Mouse (Mus musculus) lung, embryonic 14.5 days (tissue): ENCODE data around the gene Sgip1. TPM values are rescaled to one million over a fixed set of nuclear protein-coding genes. Genes with fewer than 3 reads are reported as not detected.

Source experiments
- ATAC-seq: fragments of 200-750 bp; cut with Nextera tagmentation; 2 replicates; pipeline ENCODE4 v1.8.0; 2017; ENCODE audit warnings: mild to moderate bottlenecking, moderate TSS enrichment, moderate library complexity; ENCODE audit not compliant: insufficient read depth
- DNase-seq: peaks from one replicate; pipeline ENCODE4 v3.0.0-alpha.2; 2015
- H3K27ac ChIP-seq: fragments of 300-500 bp; sonication (generic); 2 replicates; pipeline ENCODE4 v1.5.1; 2014; ENCODE audit warnings: low read depth, mild to moderate bottlenecking, moderate library complexity
- H3K27me3 ChIP-seq: fragments of 300-500 bp; sonication (generic); 2 replicates; pipeline ENCODE4 v1.6.1; 2014; ENCODE audit warnings: low read length, control low read depth; ENCODE audit not compliant: insufficient read depth
- H3K36me3 ChIP-seq: fragments of 300-500 bp; sonication (generic); 2 replicates; pipeline ENCODE4 v1.6.1; 2014; ENCODE audit warnings: control low read depth; ENCODE audit not compliant: insufficient read depth
- H3K4me1 ChIP-seq: fragments of 300-500 bp; sonication (generic); 2 replicates; pipeline ENCODE4 v1.6.1; 2014; ENCODE audit warnings: antibody characterized with exemption, control low read depth; ENCODE audit not compliant: insufficient read depth
- H3K4me2 ChIP-seq: fragments of 300-500 bp; sonication (generic); 2 replicates; pipeline ENCODE4 v1.6.1; 2014; ENCODE audit warnings: mild to moderate bottlenecking
- H3K4me3 ChIP-seq: fragments of 300-500 bp; sonication (generic); 2 replicates; pipeline ENCODE4 v1.5.1; 2014; ENCODE audit warnings: low read depth, low read length
- H3K9ac ChIP-seq: fragments of 300-500 bp; sonication (generic); 2 replicates; pipeline ENCODE4 v1.6.1; 2014
- H3K9me3 ChIP-seq: fragments of 300-500 bp; sonication (generic); 2 replicates; pipeline ENCODE4 v1.6.1; 2016; ENCODE audit warnings: low read depth, low read length, control low read depth
- CTCF ChIP-seq: IDR thresholded peaks from 2 replicates; pipeline ENCODE4 v1.5.1; 2016; ENCODE audit warnings: antibody characterized with exemption, low read depth
- WGBS: fragments of 180-500 bp; shearing (Covaris S2); extraction: QIAGEN DNeasy Blood & Tissue Kit; methylation state at CpG from one replicate; pipeline ENCODE4 v1.1.7; 2014; 5-methylcytosine and 5-hydroxymethylcytosine counted together
- polyA plus RNA-seq: library from polyadenylated mRNA; unstranded; fragments of >200 nt; fragmentation: Nextera tagmentation; extraction: Ambion mirVana; gene quantifications from 2 replicates; pipeline ENCODE4 v1.2.1, GENCODE M21; 2014

The Sgip1 gene
- 6.3 and 6.9 TPM in 2 replicates for polyA plus RNA-seq

GRCm38 (mm10) chr4:102741287-102741686, at the start of gene Sgip1:
TSS of gene Sgip1 (plus strand) at chr4:102741297.
- Histone ChIP-seq H3K4me3 (no peak within 1 kb of the TSS), H3K4me2 (no peak within 1 kb of the TSS), H3K9ac (no peak within 1 kb of the TSS), H3K4me1 (no peaks in the 10 kb centered on the region), H3K27me3 (no peaks in the 10 kb centered on the region), H3K27ac (no peak within 1 kb of the TSS), H3K9me3 (no peaks in the 10 kb centered on the region), H3K36me3 (no peaks in the 10 kb centered on the region)
- no peak for TF ChIP-seq CTCF
- ATAC-seq (no peak), DNase-seq (no peak)
- WGBS: 59% methylated on average over 8 of the region's 8 CpGs

- H3K9ac ChIP-seq: no peak overlapping the region
- H3K4me3 ChIP-seq: no peak overlapping the region
- peak; percentile 14 for DNase-seq
- ATAC-seq: no peak
- no peak for TF ChIP-seq CTCF
- no peak overlapping the region for H3K4me2 ChIP-seq
- H3K36me3 ChIP-seq: no peaks in the 10 kb centered on the region
- H3K27ac ChIP-seq: no peak overlapping the region
- H3K9me3 ChIP-seq: no peaks in the 10 kb centered on the region
- H3K4me1 ChIP-seq: no peaks in the 10 kb centered on the region
- WGBS: 47% methylated on average over 4 of the region's 4 CpGs
- H3K27me3 ChIP-seq: no peaks in the 10 kb centered on the region
These were observed 49.7 kb upstream of the Sgip1 start for GRCm38 (mm10) chr4:102691402-102691801.

GRCm38 (mm10) chr4:102697966-102698365, 43.1 kb upstream of the Sgip1 start:
- no peak for TF ChIP-seq CTCF
- no peaks in the 10 kb centered on the region for H3K27me3 ChIP-seq
- H3K4me1 ChIP-seq: no peaks in the 10 kb centered on the region
- DNase-seq (no peak), ATAC-seq (no peak)
- H3K27ac ChIP-seq: no peak overlapping the region
- H3K36me3 ChIP-seq: no peaks in the 10 kb centered on the region
- no peak overlapping the region for H3K9ac ChIP-seq
- H3K9me3 ChIP-seq: no peaks in the 10 kb centered on the region
- H3K4me2 ChIP-seq: no peak overlapping the region
- H3K4me3 ChIP-seq: no peak overlapping the region
- WGBS: 92% methylated on average over 7 of the region's 7 CpGs

DNA sequence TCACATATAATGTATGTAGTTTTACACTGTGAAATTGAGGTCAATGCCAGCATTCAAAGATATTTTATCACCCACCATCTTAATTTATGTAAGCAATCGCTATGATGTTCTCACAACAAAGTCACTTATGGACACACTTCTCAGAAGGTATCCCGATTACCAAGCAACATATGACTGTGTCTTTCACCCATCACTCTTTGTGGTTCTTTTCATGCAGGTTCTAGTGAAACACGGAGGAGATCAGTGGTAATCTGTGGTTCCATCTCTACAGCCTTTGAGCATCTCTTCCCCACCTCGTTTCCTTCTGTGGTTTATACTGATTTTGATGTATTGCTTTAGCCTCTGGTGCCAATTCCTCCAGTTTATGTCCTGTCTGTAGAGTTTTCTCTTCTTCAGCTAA, 29.4 kb upstream of the Sgip1 start:
- DNase-seq (no peak), ATAC-seq (no peak)
- no peak overlapping the region for H3K9ac ChIP-seq
- no peaks in the 10 kb centered on the region for H3K27me3 ChIP-seq
- H3K4me1 ChIP-seq: no peaks in the 10 kb centered on the region
- no peak for TF ChIP-seq CTCF
- H3K27ac ChIP-seq: no peak overlapping the region
- no peaks in the 10 kb centered on the region for H3K36me3 ChIP-seq
- WGBS: 60% methylated on average over 4 of the region's 4 CpGs
- H3K4me3 ChIP-seq: no peak overlapping the region
- no peaks in the 10 kb centered on the region for H3K9me3 ChIP-seq
- no peak overlapping the region for H3K4me2 ChIP-seq

DNA sequence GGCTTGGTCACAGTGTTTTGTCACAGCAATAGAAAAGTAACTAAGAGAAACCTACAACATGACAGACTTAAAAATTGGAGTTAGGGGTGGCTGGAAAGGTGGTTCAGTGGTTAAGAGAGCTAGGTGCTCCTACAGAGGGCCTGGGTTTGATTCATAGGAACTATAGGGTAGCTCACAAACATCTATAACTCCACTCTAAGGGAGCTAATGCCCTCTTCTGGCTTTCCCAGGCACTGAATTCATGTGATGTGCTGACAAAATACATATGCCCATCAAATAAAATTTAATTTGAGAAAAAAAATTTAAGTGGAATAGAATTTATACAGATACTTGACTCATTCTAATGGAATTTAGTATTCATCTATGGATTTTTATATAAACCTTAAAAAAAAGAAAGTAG, 25.6 kb upstream of the Sgip1 start:
- Histone ChIP-seq H3K4me2 (no peak overlapping the region), H3K4me3 (no peak overlapping the region), H3K4me1 (no peaks in the 10 kb centered on the region), H3K9ac (no peak overlapping the region), H3K27ac (no peak overlapping the region), H3K36me3 (no peaks in the 10 kb centered on the region), H3K27me3 (no peaks in the 10 kb centered on the region), H3K9me3 (no peaks in the 10 kb centered on the region)
- DNase-seq: no peak
- peak; percentile 16; the same call in 1 of the 2 replicates for TF ChIP-seq CTCF
- ATAC-seq: no peak

DNA sequence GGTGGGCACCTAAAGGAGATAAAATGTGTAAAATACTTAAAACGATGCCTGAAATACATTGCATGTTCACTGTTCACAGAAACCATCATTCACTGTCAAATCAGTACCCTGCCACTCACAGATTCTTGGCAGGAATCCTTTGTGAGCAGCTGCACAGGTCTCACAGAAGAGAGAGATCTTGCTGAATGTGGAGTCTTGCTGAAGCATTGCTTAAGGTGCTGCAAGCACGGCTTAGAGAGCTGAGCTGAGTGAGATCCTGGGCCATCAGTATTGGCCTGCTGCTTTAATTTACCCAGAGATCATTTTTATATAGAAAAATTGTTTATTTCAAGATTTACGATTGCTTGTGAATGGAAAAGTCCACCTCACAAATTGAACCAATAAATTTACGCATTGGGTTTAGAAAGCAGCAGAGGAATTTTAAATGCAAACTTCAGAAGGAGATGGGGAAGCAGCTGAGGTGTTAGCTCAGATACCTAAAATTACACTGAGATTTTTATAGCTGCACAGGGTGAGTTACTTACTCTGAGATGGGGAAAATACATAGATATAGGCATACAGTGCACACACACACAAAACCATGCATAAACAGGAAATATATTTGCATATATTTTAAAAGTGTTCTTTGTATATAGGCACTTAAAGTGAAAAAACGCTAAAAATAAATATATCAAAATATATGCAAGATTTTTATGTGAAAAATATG, 23.8 kb upstream of the Sgip1 start:
- Histone ChIP-seq H3K27ac (no peak overlapping the region), H3K4me3 (no peak overlapping the region), H3K4me1 (no peaks in the 10 kb centered on the region), H3K9ac (no peak overlapping the region), H3K4me2 (no peak overlapping the region), H3K27me3 (no peaks in the 10 kb centered on the region), H3K9me3 (no peaks in the 10 kb centered on the region), H3K36me3 (no peaks in the 10 kb centered on the region)
- ATAC-seq (no peak), DNase-seq (no peak)
- TF ChIP-seq CTCF: no peak
- WGBS: 63% methylated on average over 5 of the region's 5 CpGs

GRCm38 (mm10) chr4:102719535-102719934, 21.6 kb upstream of the Sgip1 start:
- Histone ChIP-seq H3K9me3 (no peaks in the 10 kb centered on the region), H3K4me2 (no peak overlapping the region), H3K27ac (no peak overlapping the region), H3K9ac (no peak overlapping the region), H3K27me3 (no peaks in the 10 kb centered on the region), H3K4me1 (no peaks in the 10 kb centered on the region), H3K4me3 (no peak overlapping the region), H3K36me3 (no peaks in the 10 kb centered on the region)
- ATAC-seq (no peak), DNase-seq (peak; percentile 77)
- 8% methylated on average over 1 of the region's 1 CpGs for WGBS
- peak; percentile 54 for TF ChIP-seq CTCF
